ENCODE assay signal across 8 mouse cellular contexts in the genomic region with DNA sequence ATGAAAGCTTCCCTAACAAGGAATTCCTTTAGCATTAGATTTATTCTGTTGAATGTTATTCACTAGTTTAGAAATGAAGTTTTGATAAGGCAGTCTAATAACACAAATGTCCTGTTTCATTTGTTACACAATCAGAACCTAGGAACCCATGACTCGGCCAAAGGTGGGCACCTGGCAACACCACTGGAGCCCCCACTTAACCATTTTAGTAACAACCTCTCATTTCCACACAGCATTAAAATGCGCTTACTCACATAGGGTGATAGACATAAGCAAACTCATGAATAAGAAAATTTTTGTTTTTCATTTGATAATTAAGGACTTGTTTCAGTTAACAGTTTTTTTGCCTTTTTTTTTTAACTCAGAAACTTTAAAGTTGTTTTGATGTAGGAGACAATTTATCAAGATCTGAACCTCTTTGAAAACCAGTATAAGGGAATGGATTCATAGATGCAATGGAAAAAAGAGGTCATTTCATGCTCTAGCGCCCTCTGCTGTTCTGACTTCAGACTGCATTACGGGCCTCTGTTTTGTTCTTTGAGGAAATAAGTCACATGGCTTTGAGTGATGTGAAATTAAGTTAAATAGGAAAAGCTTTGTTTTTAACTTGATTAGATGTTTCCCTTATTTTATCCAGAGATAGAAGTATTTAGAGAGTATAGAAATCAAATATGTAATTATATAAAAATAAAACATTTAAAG. TPM values are rescaled to one million over a fixed set of nuclear protein-coding genes. Genes with fewer than 3 reads are reported as not detected.
DNase-seq lines count a peak whose midpoint lies in the region; ATAC-seq and TF ChIP-seq lines count a peak whose summit lies in the region.

No protein-coding gene starts in this region.

- TF ChIP-seq CTCF in bone marrow, adult 2 months (IDR thresholded peaks at IDR 0.05; ENCODE audit: control insufficient read depth, insufficient read depth, low read length): 0 out of 2 replicates have a peak, but pooled peaks have one; percentile 17

- no peak overlapping the region for H3K4me3 ChIP-seq in bone marrow, adult 2 months (replicated peaks; ENCODE audit: control insufficient read depth, low read depth, low read length)

- WGBS in bone marrow, adult 2 months: 45% methylated on average over 4 of the region's 4 CpGs

- H3K27ac ChIP-seq in bone marrow, adult 2 months (ENCODE audit: control insufficient read depth, insufficient read depth, low read depth, low read length, poor library complexity): no peak overlapping the region

- peak; percentile 79 for ATAC-seq in erythroblast, adult 5-6 weeks (replicated peaks; ENCODE audit: low FRiP score, poor library complexity, severe bottlenecking)

- no peaks in the 10 kb centered on the region for H3K4me1 ChIP-seq in bone marrow, adult 2 months (ENCODE audit: control insufficient read depth, insufficient read depth, low read length)

- intact Hi-C loops in left cerebral cortex, postnatal 14 days (cut with DNase I): no loop called here

- DNase-seq in testis, postnatal 10 days (ENCODE audit: low spot score): peak; percentile 75
- DNase-seq in testis, postnatal 14 days (ENCODE audit: low spot score): no peak
- DNase-seq in hindlimb bud, embryonic 11.5 days (ENCODE audit: extremely low spot score, low read depth, low spot score): peak; percentile 62
- peak; percentile 77 to 78 for DNase-seq in left cerebral cortex, postnatal 14 days (ENCODE audit: low spot score in 2 of 2)
- peak; percentile 92 for DNase-seq in naive thymus-derived CD4-positive, alpha-beta T cell, adult 2 months (ENCODE audit: low read depth)
- DNase-seq in thymus, postnatal 0 days (ENCODE audit: low spot score): peak; percentile 73

- TF ChIP-seq POLR2A in bone marrow, adult 2 months (IDR thresholded peaks at IDR 0.05; ENCODE audit: borderline replicate concordance, control insufficient read depth, low read depth, low read length): no peak

RNA-seq across cellular contexts. Expression of a gene that starts 23.7 kb away (rescaled TPM):
- 17.5 and 30.0 TPM in 2 replicates for polyA plus RNA-seq in bone marrow, adult 2 months (2011; ENCODE audit: insufficient read depth, insufficient read length, low replicate concordance, missing spikeins)
- total RNA-seq in erythroblast, adult 5-6 weeks (2015; ENCODE audit: low replicate concordance): 8.8 and 11.5 TPM in 2 replicates
- 16.4 and 24.6 TPM in 2 replicates for total RNA-seq in erythroblast, adult 5-6 weeks (2017; ENCODE audit: low replicate concordance)
- 10 to 100 TPM; 84.8 to 89.4 TPM for total RNA-seq in left cerebral cortex, postnatal 14 days (2021)
- polyA plus RNA-seq in thymus, postnatal 0 days (2015; fragmentation: Nextera tagmentation; extraction: Ambion mirVana): 44.2 and 49.1 TPM in 2 replicates

RNA-seq across cellular contexts. Expression of a gene that starts 25.5 kb away (rescaled TPM):
- 2.5 and 5.8 TPM in 2 replicates for polyA plus RNA-seq in bone marrow, adult 2 months (2011; ENCODE audit: insufficient read depth, insufficient read length, low replicate concordance, missing spikeins)
- total RNA-seq in erythroblast, adult 5-6 weeks (2015; ENCODE audit: low replicate concordance): 2.7 and 5.0 TPM in 2 replicates
- total RNA-seq in erythroblast, adult 5-6 weeks (2017; ENCODE audit: low replicate concordance): 3.8 and 10.3 TPM in 2 replicates
- total RNA-seq in left cerebral cortex, postnatal 14 days (2021): 10 to 100 TPM; 24.4 to 27.8 TPM
- 29.2 and 34.1 TPM in 2 replicates for polyA plus RNA-seq in thymus, postnatal 0 days (2015; fragmentation: Nextera tagmentation; extraction: Ambion mirVana)
